Mouse (Mus musculus): ENCODE results near the gene Phpt1.

DNA sequence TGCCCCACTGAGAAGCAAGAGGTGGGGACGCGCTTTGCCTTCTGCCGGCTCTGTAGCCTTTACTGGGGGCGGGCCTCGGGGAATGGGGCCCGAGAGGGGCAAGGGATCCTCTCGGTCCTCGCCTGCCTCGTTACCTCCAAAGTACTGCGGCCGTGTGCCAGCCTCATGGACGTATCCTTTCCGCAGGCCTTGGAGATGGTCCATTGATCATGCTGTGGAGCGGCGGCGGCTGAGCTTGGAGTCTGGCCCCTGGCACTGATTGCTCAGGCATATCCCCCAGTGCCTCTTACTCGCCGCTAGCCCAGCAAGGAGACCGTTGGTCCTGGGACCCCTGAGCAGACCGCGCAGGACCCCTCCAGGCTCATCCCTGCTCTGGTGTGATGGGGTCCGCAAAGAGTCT lies 41.4 kb upstream of the Phpt1 start:
- TF ChIP-seq CTCF (IDR thresholded peaks at IDR 0.05; ENCODE audit: low read depth) (no peak), EP300 (IDR thresholded peaks at IDR 0.05; ENCODE audit: low read depth) (no peak)
